Mouse (Mus musculus): ENCODE results near the gene Tmem211. TPM values are rescaled to one million over a fixed set of nuclear protein-coding genes. Genes with fewer than 3 reads are reported as not detected.

Tmem211 gene
- not detected in 2 replicates for polyA plus RNA-seq (2015; fragmentation: Nextera tagmentation; extraction: Ambion mirVana)

GRCm38 (mm10) chr5:113226632-113227102 is at the start of gene Tmem211:
Gene Tmem211, plus strand, starts transcription at chr5:113226909.
- H3K27ac ChIP-seq (replicated peaks), result peak within 1 kb of the TSS; percentile 41

GRCm38 (mm10) chr5:113179451-113179842 is 47.3 kb upstream of the Tmem211 start:
- H3K4me1 ChIP-seq (replicated peaks), result peaks cover 23% of the 10 kb centered on the region
- no peak overlapping the region; the same call in 1 of the 2 replicates for H3K4me3 ChIP-seq (replicated peaks)
- no peaks in the 10 kb centered on the region for H3K27me3 ChIP-seq
- H3K27ac ChIP-seq (replicated peaks), result no peak overlapping the region
- 24% methylated on average over 8 of the region's 9 CpGs for WGBS (ENCODE audit: insufficient replicate concordance)
- no peak for ATAC-seq (ENCODE audit: insufficient read depth)
- no peaks in the 10 kb centered on the region for H3K36me3 ChIP-seq (replicated peaks)
- H3K9me3 ChIP-seq (replicated peaks), result no peaks in the 10 kb centered on the region
- H3K9ac ChIP-seq, result no peak overlapping the region
- peak overlapping the region; percentile 58; the same call in 1 of the 2 replicates for H3K4me2 ChIP-seq

More at GRCm38 (mm10) chr5:113226632-113227102, at the start of gene Tmem211:
- peak; percentile 69 for ATAC-seq (ENCODE audit: insufficient read depth)
- WGBS (ENCODE audit: insufficient replicate concordance), result under 1% methylated on average over 13 of the region's 13 CpGs
- Histone ChIP-seq H3K4me3 (replicated peaks) (no peak within 1 kb of the TSS), H3K4me1 (replicated peaks) (peaks cover 8% of the 10 kb centered on the region), H3K36me3 (replicated peaks) (no peaks in the 10 kb centered on the region), H3K4me2 (peak within 1 kb of the TSS; percentile 38), H3K9me3 (replicated peaks) (no peaks in the 10 kb centered on the region), H3K27me3 (peaks cover 17% of the 10 kb centered on the region), H3K9ac (no peak within 1 kb of the TSS)

- 5% methylated on average over 30 of the region's 30 CpGs for WGBS (ENCODE audit: insufficient replicate concordance)
- Histone ChIP-seq H3K4me2 (peak overlapping the region; percentile 58), H3K27ac (replicated peaks) (peak overlapping the region; percentile 45; the same call in 1 of the 2 replicates), H3K4me3 (replicated peaks) (peak overlapping the region; percentile 40), H3K9ac (no peak overlapping the region), H3K4me1 (replicated peaks) (peaks cover 23% of the 10 kb centered on the region), H3K9me3 (replicated peaks) (no peaks in the 10 kb centered on the region), H3K36me3 (replicated peaks) (no peaks in the 10 kb centered on the region), H3K27me3 (no peaks in the 10 kb centered on the region)
- ATAC-seq (ENCODE audit: insufficient read depth), result peak; percentile 64
These were observed 46.6 kb upstream of the Tmem211 start for GRCm38 (mm10) chr5:113179843-113180682.

- Histone ChIP-seq H3K27ac (replicated peaks) (0 out of 2 replicates have a peak overlapping the region, but pooled peaks have one; percentile 45), H3K4me2 (peak overlapping the region; percentile 58), H3K36me3 (replicated peaks) (no peaks in the 10 kb centered on the region), H3K4me1 (replicated peaks) (peaks cover 23% of the 10 kb centered on the region), H3K9me3 (replicated peaks) (no peaks in the 10 kb centered on the region), H3K4me3 (replicated peaks) (peak overlapping the region; percentile 40; the same call in 1 of the 2 replicates), H3K9ac (no peak overlapping the region), H3K27me3 (no peaks in the 10 kb centered on the region)
- 71% methylated on average over 15 of the region's 15 CpGs for WGBS (ENCODE audit: insufficient replicate concordance)
- peak; percentile 16; the same call in 1 of the 2 replicates for ATAC-seq (ENCODE audit: insufficient read depth)
These were observed 46.0 kb upstream of the Tmem211 start for GRCm38 (mm10) chr5:113180755-113181154.

GRCm38 (mm10) chr5:113181441-113181840 is 45.3 kb upstream of the Tmem211 start:
- no peak overlapping the region for H3K4me2 ChIP-seq
- 19% methylated on average over 6 of the region's 6 CpGs for WGBS (ENCODE audit: insufficient replicate concordance)
- H3K36me3 ChIP-seq (replicated peaks), result no peaks in the 10 kb centered on the region

GRCm38 (mm10) chr5:113190558-113190957 is 36.2 kb upstream of the Tmem211 start:
- H3K4me2 ChIP-seq, result no peak overlapping the region
- no peak overlapping the region for H3K27ac ChIP-seq (replicated peaks)
- no peaks in the 10 kb centered on the region for H3K9me3 ChIP-seq (replicated peaks)
- no peaks in the 10 kb centered on the region for H3K4me1 ChIP-seq (replicated peaks)
- ATAC-seq (ENCODE audit: insufficient read depth), result no peak
- H3K27me3 ChIP-seq, result no peaks in the 10 kb centered on the region
- WGBS (ENCODE audit: insufficient replicate concordance), result 53% methylated on average over 14 of the region's 14 CpGs
- no peak overlapping the region for H3K9ac ChIP-seq
- no peaks in the 10 kb centered on the region for H3K36me3 ChIP-seq (replicated peaks)
- no peak overlapping the region for H3K4me3 ChIP-seq (replicated peaks)

More at GRCm38 (mm10) chr5:113181441-113181840, 45.3 kb upstream of the Tmem211 start:
- H3K27me3 ChIP-seq, result no peaks in the 10 kb centered on the region
- no peak overlapping the region for H3K9ac ChIP-seq
- ATAC-seq (ENCODE audit: insufficient read depth), result 0 out of 2 replicates have a peak, but pooled peaks have one; percentile 34
- no peak overlapping the region for H3K4me3 ChIP-seq (replicated peaks)
- H3K4me1 ChIP-seq (replicated peaks), result peaks cover 23% of the 10 kb centered on the region
- H3K9me3 ChIP-seq (replicated peaks), result no peaks in the 10 kb centered on the region
- H3K27ac ChIP-seq (replicated peaks), result no peak overlapping the region

- 68% methylated on average over 14 of the region's 14 CpGs for WGBS (ENCODE audit: insufficient replicate concordance)
- ATAC-seq (ENCODE audit: insufficient read depth), result no peak
- no peak overlapping the region for H3K4me2 ChIP-seq
These were observed 34.8 kb upstream of the Tmem211 start for GRCm38 (mm10) chr5:113191901-113192300.

GRCm38 (mm10) chr5:113193762-113194161 is 32.9 kb upstream of the Tmem211 start:
- no peak overlapping the region for H3K4me3 ChIP-seq (replicated peaks)
- no peak for ATAC-seq (ENCODE audit: insufficient read depth)
- no peak overlapping the region for H3K9ac ChIP-seq
- H3K9me3 ChIP-seq (replicated peaks), result no peaks in the 10 kb centered on the region
- H3K27me3 ChIP-seq, result no peaks in the 10 kb centered on the region
- no peak overlapping the region for H3K27ac ChIP-seq (replicated peaks)
- H3K36me3 ChIP-seq (replicated peaks), result no peaks in the 10 kb centered on the region
- H3K4me2 ChIP-seq, result no peak overlapping the region
- WGBS (ENCODE audit: insufficient replicate concordance), result 77% methylated on average over 18 of the region's 18 CpGs
- 0 out of 2 replicates have a peak, but pooled peaks cover under 1% of the 10 kb centered on the region for H3K4me1 ChIP-seq (replicated peaks)

More at GRCm38 (mm10) chr5:113191901-113192300, 34.8 kb upstream of the Tmem211 start:
- H3K9ac ChIP-seq, result no peak overlapping the region
- H3K36me3 ChIP-seq (replicated peaks), result no peaks in the 10 kb centered on the region
- no peaks in the 10 kb centered on the region for H3K27me3 ChIP-seq
- no peak overlapping the region for H3K4me3 ChIP-seq (replicated peaks)
- no peak overlapping the region for H3K27ac ChIP-seq (replicated peaks)
- H3K9me3 ChIP-seq (replicated peaks), result no peaks in the 10 kb centered on the region
- no peaks in the 10 kb centered on the region for H3K4me1 ChIP-seq (replicated peaks)

- ATAC-seq (ENCODE audit: insufficient read depth), result no peak
- no peaks in the 10 kb centered on the region for H3K36me3 ChIP-seq (replicated peaks)
- no peak overlapping the region for H3K9ac ChIP-seq
- H3K27me3 ChIP-seq, result no peaks in the 10 kb centered on the region
- WGBS (ENCODE audit: insufficient replicate concordance), result 65% methylated on average over 12 of the region's 12 CpGs
- H3K4me2 ChIP-seq, result no peak overlapping the region
- H3K27ac ChIP-seq (replicated peaks), result no peak overlapping the region
- no peaks in the 10 kb centered on the region for H3K9me3 ChIP-seq (replicated peaks)
- peaks cover 6% of the 10 kb centered on the region for H3K4me1 ChIP-seq (replicated peaks)
- no peak overlapping the region for H3K4me3 ChIP-seq (replicated peaks)
These were observed 31.3 kb upstream of the Tmem211 start for GRCm38 (mm10) chr5:113195451-113195850.

- no peaks in the 10 kb centered on the region for H3K9me3 ChIP-seq (replicated peaks)
- no peak for ATAC-seq (ENCODE audit: insufficient read depth)
- no peak overlapping the region for H3K9ac ChIP-seq
- no peaks in the 10 kb centered on the region for H3K27me3 ChIP-seq
- 66% methylated on average over 6 of the region's 6 CpGs for WGBS (ENCODE audit: insufficient replicate concordance)
- peaks cover 6% of the 10 kb centered on the region for H3K4me1 ChIP-seq (replicated peaks)
- no peak overlapping the region for H3K4me3 ChIP-seq (replicated peaks)
- no peak overlapping the region for H3K4me2 ChIP-seq
- no peaks in the 10 kb centered on the region for H3K36me3 ChIP-seq (replicated peaks)
- H3K27ac ChIP-seq (replicated peaks), result no peak overlapping the region
These were observed 30.8 kb upstream of the Tmem211 start for GRCm38 (mm10) chr5:113195907-113196306.

All from liver, embryonic 15.5 days (tissue).